Mouse (Mus musculus) embryo, embryonic 11 days (tissue): ENCODE data around the gene Zfp263.
A peak's percentile ranks its signal among the peaks of the same experiment; 100 is the strongest.

Source experiments
- DNase-seq: peaks from one replicate; pipeline ENCODE4 v3.0.0-alpha.2; 2015

Zfp263 gene

GRCm38 (mm10) chr16:3743503-3744185 lies at the start of gene Zfp263:
Gene Zfp263, plus strand, starts transcription at chr16:3744093.
- peak; percentile 98 for DNase-seq

GRCm38 (mm10) chr16:3699281-3699680 lies 44.6 kb upstream of the Zfp263 start:
- no peak for DNase-seq

- no peak for DNase-seq
Observed at GRCm38 (mm10) chr16:3700893-3701292, 43.0 kb upstream of the Zfp263 start.

- no peak for DNase-seq
Observed at GRCm38 (mm10) chr16:3706680-3707079, 37.2 kb upstream of the Zfp263 start.

GRCm38 (mm10) chr16:3714731-3715130 lies 29.2 kb upstream of the Zfp263 start:
- no peak for DNase-seq

- DNase-seq, result no peak
Observed at GRCm38 (mm10) chr16:3717980-3718379, 25.9 kb upstream of the Zfp263 start, which contains the start of gene Mefv. Gene Mefv, minus strand, starts transcription at chr16:3718097.

GRCm38 (mm10) chr16:3723231-3723630 lies 20.7 kb upstream of the Zfp263 start:
- DNase-seq, result no peak

- no peak for DNase-seq
Observed at GRCm38 (mm10) chr16:3727980-3728720, 15.7 kb upstream of the Zfp263 start.

- DNase-seq, result no peak
Observed at GRCm38 (mm10) chr16:3732612-3733011, 11.3 kb upstream of the Zfp263 start.

GRCm38 (mm10) chr16:3733198-3733732 lies 10.6 kb upstream of the Zfp263 start:
- DNase-seq, result no peak

- no peak for DNase-seq
Observed at GRCm38 (mm10) chr16:3742466-3742865, 1.4 kb upstream of the Zfp263 start.

- no peak for DNase-seq
Observed at GRCm38 (mm10) chr16:3744186-3744700, 350 bp downstream of the Zfp263 start.

- no peak for DNase-seq
Observed at GRCm38 (mm10) chr16:3745656-3746055, 1.8 kb downstream of the Zfp263 start.

GRCm38 (mm10) chr16:3748976-3749375 lies 5.1 kb downstream of the Zfp263 start:
- no peak for DNase-seq

- DNase-seq, result no peak
Observed at GRCm38 (mm10) chr16:3771603-3772002, 27.7 kb downstream of the Zfp263 start.

GRCm38 (mm10) chr16:3776365-3776764 lies 32.5 kb downstream of the Zfp263 start:
- DNase-seq, result no peak

- DNase-seq, result no peak
Observed at GRCm38 (mm10) chr16:3777986-3778385, 34.1 kb downstream of the Zfp263 start.

GRCm38 (mm10) chr16:3781237-3781636 lies 37.3 kb downstream of the Zfp263 start:
- no peak for DNase-seq

- no peak for DNase-seq
Observed at GRCm38 (mm10) chr16:3788394-3788793, 44.5 kb downstream of the Zfp263 start.
